Mouse (Mus musculus): ENCODE results near the gene Gpr162. TPM values are rescaled to one million over a fixed set of nuclear protein-coding genes. Genes with fewer than 3 reads are reported as not detected.
"Not testable (repeated sequence)": the region's sequence is repeated elsewhere in the genome, so short reads cannot be mapped to it uniquely, and the experiment has no call there.

Gpr162 gene
- total and polyA plus RNA-seq, 2 experiments from 2014 or later, result 39.3 to 225 TPM

GRCm38 (mm10) chr6:124812848-124813247, 50.9 kb downstream of the Gpr162 start:
- DNase-seq (ENCODE audit: low spot score) (no peak), ATAC-seq (ENCODE audit: low FRiP score) (no peak)
- WGBS, result 17% methylated on average over 9 of the region's 9 CpGs
- peak overlapping the region; percentile 71 for H3K9ac ChIP-seq (replicated peaks; ENCODE audit: low read length, poor library complexity, severe bottlenecking)
- peak overlapping the region; percentile 61 for H3K4me3 ChIP-seq (ENCODE audit: low read depth, low read length)
- no peak for TF ChIP-seq CTCF (IDR thresholded peaks at IDR 0.05)
- peak overlapping the region; percentile 74 for H3K27ac ChIP-seq (ENCODE audit: low read depth, low read length)
- H3K9me3 ChIP-seq (ENCODE audit: low read length), result no peaks in the 10 kb centered on the region
- H3K4me2 ChIP-seq (ENCODE audit: low read depth, low read length, poor library complexity, severe bottlenecking), result peak overlapping the region; percentile 87
- H3K4me1 ChIP-seq (ENCODE audit: insufficient read depth, low read length), result peaks cover 14% of the 10 kb centered on the region
- H3K27me3 ChIP-seq (ENCODE audit: insufficient read depth, low read length), result no peaks in the 10 kb centered on the region
- H3K36me3 ChIP-seq (ENCODE audit: insufficient read depth, low read length), result peaks cover 34% of the 10 kb centered on the region

- WGBS, result 88% methylated on average over 24 of the region's 24 CpGs
- Histone ChIP-seq H3K27ac (ENCODE audit: low read depth, low read length) (no peak overlapping the region), H3K4me3 (ENCODE audit: low read depth, low read length) (peak overlapping the region; percentile 61; the same call in 1 of the 2 replicates), H3K27me3 (ENCODE audit: insufficient read depth, low read length) (no peaks in the 10 kb centered on the region), H3K36me3 (ENCODE audit: insufficient read depth, low read length) (peaks cover 25% of the 10 kb centered on the region; the same call in 1 of the 2 replicates), H3K4me2 (ENCODE audit: low read depth, low read length, poor library complexity, severe bottlenecking) (peak overlapping the region; percentile 87), H3K9me3 (ENCODE audit: low read length) (no peaks in the 10 kb centered on the region), H3K9ac (replicated peaks; ENCODE audit: low read length, poor library complexity, severe bottlenecking) (no peak overlapping the region), H3K4me1 (ENCODE audit: insufficient read depth, low read length) (peaks cover 14% of the 10 kb centered on the region)
- no peak for DNase-seq (ENCODE audit: low spot score)
- TF ChIP-seq CTCF (IDR thresholded peaks at IDR 0.05), result no peak
- no peak for ATAC-seq (ENCODE audit: low FRiP score)
These were observed 51.9 kb downstream of the Gpr162 start for GRCm38 (mm10) chr6:124811701-124812560.

GRCm38 (mm10) chr6:124811403-124811665, 52.4 kb downstream of the Gpr162 start:
- Histone ChIP-seq H3K4me3 (ENCODE audit: low read depth, low read length) (no peak overlapping the region), H3K9me3 (ENCODE audit: low read length) (no peaks in the 10 kb centered on the region), H3K36me3 (ENCODE audit: insufficient read depth, low read length) (peaks cover 19% of the 10 kb centered on the region; the same call in 1 of the 2 replicates), H3K27ac (ENCODE audit: low read depth, low read length) (no peak overlapping the region), H3K4me1 (ENCODE audit: insufficient read depth, low read length) (peaks cover 14% of the 10 kb centered on the region), H3K27me3 (ENCODE audit: insufficient read depth, low read length) (no peaks in the 10 kb centered on the region), H3K4me2 (ENCODE audit: low read depth, low read length, poor library complexity, severe bottlenecking) (no peak overlapping the region), H3K9ac (replicated peaks; ENCODE audit: low read length, poor library complexity, severe bottlenecking) (no peak overlapping the region)
- ATAC-seq (ENCODE audit: low FRiP score) (no peak), DNase-seq (ENCODE audit: low spot score) (no peak)
- no peak for TF ChIP-seq CTCF (IDR thresholded peaks at IDR 0.05)
- WGBS, result 88% methylated on average over 4 of the region's 4 CpGs

GRCm38 (mm10) chr6:124810566-124811402, 53.0 kb downstream of the Gpr162 start:
- Histone ChIP-seq H3K4me1 (ENCODE audit: insufficient read depth, low read length) (peaks cover 14% of the 10 kb centered on the region), H3K36me3 (ENCODE audit: insufficient read depth, low read length) (0 out of 2 replicates have a peak, but pooled peaks cover 15% of the 10 kb centered on the region)
- not testable (repeated sequence) for H3K4me2 ChIP-seq (ENCODE audit: low read depth, low read length, poor library complexity, severe bottlenecking); H3K27ac ChIP-seq (ENCODE audit: low read depth, low read length); DNase-seq (ENCODE audit: low spot score); ATAC-seq (ENCODE audit: low FRiP score); H3K4me3 ChIP-seq (ENCODE audit: low read depth, low read length); H3K27me3 ChIP-seq (ENCODE audit: insufficient read depth, low read length); H3K9ac ChIP-seq (replicated peaks; ENCODE audit: low read length, poor library complexity, severe bottlenecking); H3K9me3 ChIP-seq (ENCODE audit: low read length)
- WGBS, result 82% methylated on average over 11 of the region's 11 CpGs

DNA sequence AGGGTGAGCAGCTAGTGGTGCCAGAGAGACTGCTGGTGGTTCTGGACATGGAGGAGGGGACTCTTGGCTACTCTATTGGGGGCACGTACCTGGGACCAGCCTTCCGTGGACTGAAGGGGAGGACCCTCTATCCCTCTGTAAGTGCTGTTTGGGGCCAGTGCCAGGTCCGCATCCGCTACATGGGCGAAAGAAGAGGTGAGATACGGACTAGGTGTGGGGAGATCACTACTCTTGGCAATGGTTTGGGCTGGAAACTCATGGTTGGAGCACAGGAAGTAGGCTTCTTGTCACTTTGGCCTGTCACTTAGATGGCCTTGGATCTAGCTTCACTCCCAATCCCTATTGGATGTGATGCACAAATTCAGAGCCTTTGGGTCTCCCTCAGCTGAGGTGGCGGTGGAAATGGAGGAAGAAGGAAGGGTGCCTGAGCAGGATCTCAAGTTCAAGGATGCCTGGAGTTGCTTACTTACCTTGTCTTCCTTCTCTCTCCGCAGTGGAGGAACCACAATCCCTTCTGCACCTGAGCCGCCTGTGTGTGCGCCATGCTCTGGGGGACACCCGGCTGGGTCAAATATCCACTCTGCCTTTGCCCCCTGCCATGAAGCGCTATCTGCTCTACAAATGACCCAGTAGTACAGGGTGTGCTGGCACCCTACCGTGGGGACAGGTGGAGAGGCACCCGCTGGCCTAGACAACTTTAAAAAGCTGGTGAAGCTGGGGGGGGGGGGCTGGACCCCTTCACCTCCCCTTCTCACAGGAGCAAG, 53.8 kb downstream of the Gpr162 start:
- no peaks in the 10 kb centered on the region for H3K27me3 ChIP-seq (ENCODE audit: insufficient read depth, low read length)
- TF ChIP-seq CTCF (IDR thresholded peaks at IDR 0.05), result no peak
- no peaks in the 10 kb centered on the region for H3K9me3 ChIP-seq (ENCODE audit: low read length)
- peak overlapping the region; percentile 69 for H3K4me2 ChIP-seq (ENCODE audit: low read depth, low read length, poor library complexity, severe bottlenecking)
- 46% methylated on average over 14 of the region's 14 CpGs for WGBS
- no peak for ATAC-seq (ENCODE audit: low FRiP score)
- peak overlapping the region; percentile 54 for H3K9ac ChIP-seq (replicated peaks; ENCODE audit: low read length, poor library complexity, severe bottlenecking)
- no peak for DNase-seq (ENCODE audit: low spot score)
- H3K4me3 ChIP-seq (ENCODE audit: low read depth, low read length), result peak overlapping the region; percentile 43
- 0 out of 2 replicates have a peak, but pooled peaks cover 10% of the 10 kb centered on the region for H3K36me3 ChIP-seq (ENCODE audit: insufficient read depth, low read length)
- H3K27ac ChIP-seq (ENCODE audit: low read depth, low read length), result no peak overlapping the region
- peaks cover 14% of the 10 kb centered on the region for H3K4me1 ChIP-seq (ENCODE audit: insufficient read depth, low read length)
